Mouse (Mus musculus): ENCODE data around the gene Gm17268.

GRCm38 (mm10) chr11:82016181-82016780, 22.1 kb downstream of the Gm17268 start:
- no peak for TF ChIP-seq TAL1 (IDR thresholded peaks at IDR 0.05; ENCODE audit: low read length)
- TF ChIP-seq GATA1 (IDR thresholded peaks at IDR 0.05; ENCODE audit: low read length) = no peak
